Mouse (Mus musculus) MEL (cell line): ENCODE data around the gene Olfr266. TPM values are rescaled to one million over a fixed set of nuclear protein-coding genes. Genes with fewer than 3 reads are reported as not detected.

ENCODE experiments used
- DNase-seq: peaks from one replicate; pipeline ENCODE4 v3.0.0; 2011; ENCODE audit warnings: low read depth, low spot score
- H3K27ac ChIP-seq: 2 replicates; pipeline ENCODE4 v1.5.1; 2012; ENCODE audit warnings: low read depth, mild to moderate bottlenecking, control low read depth, low read length, moderate library complexity; ENCODE audit not compliant: control insufficient read depth
- H3K27me3 ChIP-seq, 2 experiments: fragments of 150-350 bp in 1 of 2; sonication (generic) in 1 of 2; 2 replicates each; pipeline ENCODE4 v1.6.1; 2012; ENCODE audit warnings: low read length in 2 of 2, mild to moderate bottlenecking in 2 of 2, improper control_type of control experiment in 1 of 2, moderate library complexity in 1 of 2; ENCODE audit not compliant: insufficient read depth in 2 of 2, control insufficient read depth in 1 of 2
- H3K36me3 ChIP-seq, 2 experiments: 2 replicates each; pipeline ENCODE4 v1.6.1; 2012 to 2014; ENCODE audit warnings: low read length in 2 of 2, improper control_type of control experiment in 1 of 2, inconsistent platforms in 1 of 2, mild to moderate bottlenecking in 1 of 2; ENCODE audit not compliant: insufficient read depth in 2 of 2, control insufficient read depth in 1 of 2
- H3K4me1 ChIP-seq, 2 experiments: fragments of 150-350 bp in 1 of 2; sonication (generic) in 1 of 2; 2 replicates each; pipeline ENCODE4 v1.6.1; 2012; ENCODE audit warnings: low read length in 2 of 2, improper control_type of control experiment in 1 of 2, mild to moderate bottlenecking in 1 of 2; ENCODE audit not compliant: insufficient read depth in 2 of 2, control insufficient read depth in 1 of 2
- H3K4me3 ChIP-seq, 2 experiments: fragments of 150-350 bp in 1 of 2; sonication (generic) in 1 of 2; 2 replicates each; pipeline ENCODE4 v1.5.1; 2012; ENCODE audit warnings: low read depth in 2 of 2, low read length in 2 of 2, mild to moderate bottlenecking in 2 of 2, moderate library complexity in 2 of 2, control low read depth in 1 of 2, improper control_type of control experiment in 1 of 2; ENCODE audit not compliant: control insufficient read depth in 1 of 2, insufficient read depth in 1 of 2
- H3K79me2 ChIP-seq: 2 replicates; pipeline ENCODE4 v1.6.1; 2012; ENCODE audit warnings: mild to moderate bottlenecking, low read length, moderate library complexity; ENCODE audit not compliant: control insufficient read depth, poor library complexity, insufficient read depth
- H3K9ac ChIP-seq: 2 replicates; pipeline ENCODE4 v1.6.1; 2012; ENCODE audit warnings: low read depth, mild to moderate bottlenecking, control low read depth, low read length, moderate library complexity; ENCODE audit not compliant: control insufficient read depth, poor library complexity, severe bottlenecking
- H3K9me3 ChIP-seq: fragments of 150-350 bp; sonication (generic); replicated peaks from 2 replicates; pipeline ENCODE4 v1.6.1; 2012; ENCODE audit warnings: mild to moderate bottlenecking, low read length, improper control_type of control experiment, moderate library complexity; ENCODE audit not compliant: insufficient read depth
- BHLHE40 ChIP-seq: IDR thresholded peaks from 2 replicates; pipeline ENCODE4 v1.6.1; 2012; ENCODE audit warnings: low read depth, mild to moderate bottlenecking, inconsistent platforms, low read length, improper control_type of control experiment, borderline replicate concordance
- CHD1 ChIP-seq: IDR thresholded peaks from 2 replicates; pipeline ENCODE4 v1.6.1; 2012; ENCODE audit warnings: low read depth, mild to moderate bottlenecking, inconsistent platforms, low read length, improper control_type of control experiment
- CHD2 ChIP-seq: IDR thresholded peaks from 2 replicates; pipeline ENCODE4 v1.6.1; 2011; ENCODE audit warnings: low read length, improper control_type of control experiment
- EP300 ChIP-seq, 2 experiments: IDR thresholded peaks; 2 replicates each; pipeline ENCODE4 v1.6.1; 2011; ENCODE audit warnings: improper control_type of control experiment in 2 of 2, low read length in 2 of 2, low read depth in 1 of 2, mild to moderate bottlenecking in 1 of 2
- ETS1 ChIP-seq: IDR thresholded peaks from 2 replicates; pipeline ENCODE4 v1.6.1; 2012; ENCODE audit warnings: low read depth, mild to moderate bottlenecking, inconsistent platforms, low read length, improper control_type of control experiment, moderate library complexity
- GABPA ChIP-seq: IDR thresholded peaks from 2 replicates; pipeline ENCODE4 v1.6.1; 2012; ENCODE audit warnings: low read depth, mild to moderate bottlenecking, inconsistent platforms, low read length, improper control_type of control experiment, moderate library complexity
- GATA1 ChIP-seq: IDR thresholded peaks from 2 replicates; pipeline ENCODE4 v1.6.1; 2011; ENCODE audit warnings: low read depth, low read length, improper control_type of control experiment
- HCFC1 ChIP-seq: IDR thresholded peaks from 2 replicates; pipeline ENCODE4 v1.6.1; 2012; ENCODE audit warnings: low read depth, mild to moderate bottlenecking, inconsistent platforms, low read length, improper control_type of control experiment, moderate library complexity
- KAT2A ChIP-seq: conservative IDR thresholded peaks from 2 replicates; pipeline ENCODE4 v1.6.1; 2012; ENCODE audit warnings: low read depth, low read length, improper control_type of control experiment, inconsistent platforms
- MAFK ChIP-seq: IDR thresholded peaks from 2 replicates; pipeline ENCODE4 v1.6.1; 2011; ENCODE audit warnings: low read depth, mild to moderate bottlenecking, low read length, improper control_type of control experiment, borderline replicate concordance
- MAZ ChIP-seq: IDR thresholded peaks from 2 replicates; pipeline ENCODE4 v1.6.1; 2012; ENCODE audit warnings: low read depth, mild to moderate bottlenecking, inconsistent platforms, low read length, improper control_type of control experiment
- MEF2A ChIP-seq: IDR thresholded peaks from 2 replicates; pipeline ENCODE4 v1.6.1; 2014; ENCODE audit warnings: low read depth, mild to moderate bottlenecking, inconsistent platforms, low read length, improper control_type of control experiment; ENCODE audit not compliant: poor library complexity, insufficient replicate concordance, severe bottlenecking; ENCODE audit errors: extremely low read depth
- MYB ChIP-seq: IDR thresholded peaks from 2 replicates; pipeline ENCODE4 v1.6.1; 2011; ENCODE audit warnings: mild to moderate bottlenecking, low read depth, low read length, improper control_type of control experiment
- MYC ChIP-seq: IDR thresholded peaks from 2 replicates; pipeline ENCODE4 v1.6.1; 2011; ENCODE audit warnings: low read depth, mild to moderate bottlenecking, low read length, improper control_type of control experiment, moderate library complexity
- NELFE ChIP-seq: IDR thresholded peaks from 2 replicates; pipeline ENCODE4 v1.6.1; 2011; ENCODE audit warnings: low read depth, low read length, improper control_type of control experiment
- NRF1 ChIP-seq: IDR thresholded peaks from 2 replicates; pipeline ENCODE4 v1.6.1; 2014; ENCODE audit warnings: low read depth, mild to moderate bottlenecking, inconsistent platforms, low read length, improper control_type of control experiment, moderate library complexity; ENCODE audit not compliant: poor library complexity, insufficient read depth, severe bottlenecking
- POLR2A ChIP-seq, 2 experiments: IDR thresholded peaks; 2 replicates each; pipeline ENCODE4 v1.6.1; 2011 to 2012; ENCODE audit warnings: low read length in 2 of 2, mild to moderate bottlenecking in 2 of 2, control low read depth in 1 of 2, improper control_type of control experiment in 1 of 2, low read depth in 1 of 2, moderate library complexity in 1 of 2; ENCODE audit not compliant: control insufficient read depth in 1 of 2, insufficient read depth in 1 of 2, poor library complexity in 1 of 2
- POLR2AphosphoS2 ChIP-seq: IDR thresholded peaks from 2 replicates; pipeline ENCODE4 v1.6.1; 2011; ENCODE audit warnings: low read length, improper control_type of control experiment
- POLR2AphosphoS5 ChIP-seq: IDR thresholded peaks from 2 replicates; pipeline ENCODE4 v1.6.1; 2012; ENCODE audit warnings: low read depth, borderline replicate concordance, mild to moderate bottlenecking, inconsistent platforms, low read length, moderate library complexity, mixed read lengths
- RAD21 ChIP-seq: IDR thresholded peaks from 2 replicates; pipeline ENCODE4 v1.6.1; 2011; ENCODE audit warnings: mild to moderate bottlenecking, low read depth, low read length, improper control_type of control experiment
- RCOR1 ChIP-seq: IDR thresholded peaks from 2 replicates; pipeline ENCODE4 v1.6.1; 2012; ENCODE audit warnings: low read depth, mild to moderate bottlenecking, inconsistent platforms, low read length, improper control_type of control experiment
- SIN3A ChIP-seq: IDR thresholded peaks from 2 replicates; pipeline ENCODE4 v1.6.1; 2012; ENCODE audit warnings: low read length, improper control_type of control experiment, inconsistent platforms
- SMC3 ChIP-seq: IDR thresholded peaks from 2 replicates; pipeline ENCODE4 v1.6.1; 2011; ENCODE audit warnings: low read depth, low read length, improper control_type of control experiment
- TAL1 ChIP-seq: IDR thresholded peaks from 2 replicates; pipeline ENCODE4 v1.6.1; 2012; ENCODE audit warnings: mild to moderate bottlenecking, inconsistent platforms, low read length, moderate library complexity, mixed read lengths
- TBP ChIP-seq: IDR thresholded peaks from 2 replicates; pipeline ENCODE4 v1.8.0; 2011; ENCODE audit warnings: low read depth, low read length, improper control_type of control experiment
- TCF12 ChIP-seq: IDR thresholded peaks from 2 replicates; pipeline ENCODE4 v1.6.1; 2014; ENCODE audit warnings: low read depth, mild to moderate bottlenecking, inconsistent platforms, low read length, improper control_type of control experiment, moderate library complexity
- ZMIZ1 ChIP-seq: IDR thresholded peaks from 2 replicates; pipeline ENCODE4 v1.6.1; 2012; ENCODE audit warnings: low read depth, mild to moderate bottlenecking, inconsistent platforms, low read length, improper control_type of control experiment, moderate library complexity
- polyA plus RNA-seq, 2 experiments: library from polyadenylated mRNA; stranded (reverse) in 1 of 2; unstranded in 1 of 2; fragments of >175 nt in 1 of 2; fragments of >200 nt in 1 of 2; gene quantifications; 2 replicates each; pipeline versions ENCODE4 v1.2.1 to v1.2.4; 2012; ENCODE audit warnings: low replicate concordance in 2 of 2, low read depth in 1 of 2; ENCODE audit not compliant: insufficient read length in 2 of 2, insufficient read depth in 1 of 2, missing spikeins in 1 of 2
- total RNA-seq: library from RNA; depleted of rRNA; stranded (reverse); fragments of 300-350 nt; gene quantifications from 2 replicates; pipeline ENCODE4 v1.2.3, GENCODE M21; 2012

Olfr266 gene
- total and polyA plus RNA-seq, 3 experiments: not detected

- TF ChIP-seq HCFC1: no peak
- TF ChIP-seq CHD2: no peak
- TF ChIP-seq RCOR1: peak; percentile 82
- TF ChIP-seq TAL1: no peak
- no peak for TF ChIP-seq SIN3A
- no peak for TF ChIP-seq ZMIZ1
- no peak for TF ChIP-seq RAD21
- no peak for TF ChIP-seq NRF1
- TF ChIP-seq, all 39 proteins: peak for 6
These were observed 36.2 kb downstream of the Olfr266 start, which contains the start of gene Cd53 (continued) for GRCm38 (mm10) chr3:106789930-106790329.

- peaks cover 0 to 37% of the 10 kb centered on the region in 2 experiments; a peak in 2 of 4 replicates for H3K36me3 ChIP-seq
- H3K27me3 ChIP-seq: no peaks in the 10 kb centered on the region
- H3K4me3 ChIP-seq: no peak overlapping the region
- no peaks in the 10 kb centered on the region for H3K9me3 ChIP-seq
- TF ChIP-seq MYC (no peak), CHD2 (no peak), MYB (0 out of 2 replicates have a peak, but pooled peaks have one; percentile 23), POLR2AphosphoS5 (no peak), GABPA (no peak), MAFK (peak; percentile 29; the same call in 1 of the 2 replicates), TBP (no peak), SMC3 (no peak), MAZ (no peak), POLR2A (IDR thresholded peaks at IDR 0.05; ENCODE audit: control insufficient read depth in 1 of 2, insufficient read depth in 1 of 2, low read depth in 1 of 2, low read length in 2 of 2, poor library complexity in 1 of 2) (no peak), TAL1 (no peak), NELFE (no peak), ETS1 (peak; percentile 31; the same call in 1 of the 2 replicates), HCFC1 (no peak), GATA1 (peak; percentile 92), KAT2A (no peak), BHLHE40 (peak; percentile 26; the same call in 1 of the 2 replicates), CHD1 (no peak), EP300 (IDR thresholded peaks at IDR 0.05; ENCODE audit: low read depth in 1 of 2, low read length in 2 of 2) (peak; percentile 77 to 84), TCF12 (peak; percentile 73), SIN3A (no peak), RCOR1 (peak; percentile 99), POLR2AphosphoS2 (no peak), MEF2A (no peak)
- no peak overlapping the region for H3K9ac ChIP-seq
- peak overlapping the region; percentile 34; the same call in 1 of the 2 replicates for H3K27ac ChIP-seq
- H3K4me1 ChIP-seq: peaks cover 0 to 6% of the 10 kb centered on the region in 2 experiments; a peak in 1 of 4 replicates
- no peaks in the 10 kb centered on the region for H3K79me2 ChIP-seq
- DNase-seq: peak; percentile 54
These were observed 37.6 kb downstream of the Olfr266 start for GRCm38 (mm10) chr3:106788440-106788887.
